Mouse (Mus musculus) erythroblast, embryonic 14.5 days (primary cell): ENCODE measurements around the gene Rap2b. TPM values are rescaled to one million over a fixed set of nuclear protein-coding genes. Genes with fewer than 3 reads are reported as not detected.

Experiments
- H3K27me3 ChIP-seq: 2 replicates; pipeline ENCODE4 v1.6.1; 2012; ENCODE audit warnings: inconsistent platforms; ENCODE audit not compliant: control insufficient read depth
- H3K36me3 ChIP-seq: 2 replicates; pipeline ENCODE4 v1.6.1; 2012; ENCODE audit warnings: mild to moderate bottlenecking, inconsistent platforms; ENCODE audit not compliant: control insufficient read depth
- H3K4me1 ChIP-seq: 2 replicates; pipeline ENCODE4 v1.6.1; 2012; ENCODE audit warnings: inconsistent platforms; ENCODE audit not compliant: control insufficient read depth
- H3K4me3 ChIP-seq: replicated peaks from 2 replicates; pipeline ENCODE3; 2012; ENCODE audit warnings: moderate library complexity, mild to moderate bottlenecking, inconsistent platforms
- H3K9me3 ChIP-seq: 2 replicates; pipeline ENCODE4 v1.6.1; 2012; ENCODE audit warnings: low read length, inconsistent platforms, mixed read lengths; ENCODE audit not compliant: control insufficient read depth
- GATA1 ChIP-seq: IDR thresholded peaks from 2 replicates; pipeline ENCODE4 v1.6.1; 2012; ENCODE audit warnings: low read length, inconsistent platforms, mixed read lengths
- TAL1 ChIP-seq: IDR thresholded peaks from 3 replicates; pipeline ENCODE4 v1.6.1; 2012; ENCODE audit warnings: low read length, inconsistent platforms, mixed read lengths
- polyA plus RNA-seq: library from polyadenylated mRNA; stranded (reverse); fragments of >175 nt; gene quantifications from 2 replicates; pipeline ENCODE4 v1.2.3, GENCODE M21; 2012

Rap2b gene
- polyA plus RNA-seq, 1 experiment = 0.16 TPM

GRCm38 (mm10) chr3:61349433-61349832, 12.0 kb upstream of the Rap2b start:
- no peak overlapping the region for H3K4me3 ChIP-seq
- H3K36me3 ChIP-seq = no peaks in the 10 kb centered on the region
- H3K27me3 ChIP-seq = no peaks in the 10 kb centered on the region
- TF ChIP-seq TAL1 = no peak
- TF ChIP-seq GATA1 = no peak
- no peaks in the 10 kb centered on the region for H3K4me1 ChIP-seq
- H3K9me3 ChIP-seq = no peaks in the 10 kb centered on the region

DNA sequence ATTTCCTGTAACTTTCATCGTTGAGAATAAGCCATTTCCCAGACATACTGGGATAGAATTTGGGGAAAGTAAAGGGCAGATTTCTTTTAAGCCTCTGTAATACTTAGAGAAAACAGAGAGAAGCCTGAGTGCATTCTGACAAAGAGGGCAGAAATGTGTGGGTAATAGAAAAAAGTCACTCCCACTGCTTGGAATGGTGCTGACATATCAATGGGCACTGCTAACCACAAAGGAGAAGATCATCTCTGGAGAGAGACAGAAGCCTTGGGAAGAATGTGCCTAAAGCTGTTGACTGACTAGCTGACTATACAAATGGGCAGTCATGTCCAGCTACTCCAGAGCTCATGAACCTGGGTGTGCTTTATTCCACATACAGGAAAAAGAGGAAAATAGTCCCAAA, 6.0 kb upstream of the Rap2b start:
- H3K36me3 ChIP-seq = no peaks in the 10 kb centered on the region
- no peaks in the 10 kb centered on the region for H3K9me3 ChIP-seq
- TF ChIP-seq GATA1 (no peak), TAL1 (no peak)
- H3K4me3 ChIP-seq = no peak overlapping the region
- no peaks in the 10 kb centered on the region for H3K4me1 ChIP-seq
- no peaks in the 10 kb centered on the region; the same call in 1 of the 2 replicates for H3K27me3 ChIP-seq

DNA sequence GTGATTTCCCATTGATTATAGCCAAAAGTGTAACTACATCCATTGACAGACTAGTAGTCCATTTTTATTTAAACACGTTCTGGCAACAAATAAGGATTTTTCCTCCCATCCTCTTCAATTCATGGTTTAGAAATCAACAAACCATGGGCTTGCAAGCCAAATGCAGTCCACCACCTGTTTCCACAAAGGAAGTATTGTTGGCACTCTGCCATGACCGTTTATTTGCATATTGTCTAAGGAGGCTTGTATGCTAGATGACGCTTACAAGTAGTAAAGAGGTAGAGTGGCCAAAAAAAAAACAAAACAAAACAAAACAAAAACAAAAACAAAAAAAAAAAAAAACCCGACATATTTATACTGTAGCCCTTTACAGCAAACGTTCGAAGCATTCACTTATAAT, 3.3 kb upstream of the Rap2b start:
- no peak overlapping the region for H3K4me3 ChIP-seq
- H3K9me3 ChIP-seq = no peaks in the 10 kb centered on the region
- no peaks in the 10 kb centered on the region for H3K36me3 ChIP-seq
- H3K4me1 ChIP-seq = peaks cover 4% of the 10 kb centered on the region
- H3K27me3 ChIP-seq = peaks cover 4% of the 10 kb centered on the region
- no peak for TF ChIP-seq GATA1
- no peak for TF ChIP-seq TAL1

- Histone ChIP-seq H3K4me3 (no peak overlapping the region), H3K27me3 (peaks cover 11% of the 10 kb centered on the region), H3K9me3 (no peaks in the 10 kb centered on the region), H3K4me1 (peaks cover 11% of the 10 kb centered on the region), H3K36me3 (no peaks in the 10 kb centered on the region)
- TF ChIP-seq TAL1 (no peak), GATA1 (no peak)
Measured at GRCm38 (mm10) chr3:61358756-61359293, 2.6 kb upstream of the Rap2b start.

DNA sequence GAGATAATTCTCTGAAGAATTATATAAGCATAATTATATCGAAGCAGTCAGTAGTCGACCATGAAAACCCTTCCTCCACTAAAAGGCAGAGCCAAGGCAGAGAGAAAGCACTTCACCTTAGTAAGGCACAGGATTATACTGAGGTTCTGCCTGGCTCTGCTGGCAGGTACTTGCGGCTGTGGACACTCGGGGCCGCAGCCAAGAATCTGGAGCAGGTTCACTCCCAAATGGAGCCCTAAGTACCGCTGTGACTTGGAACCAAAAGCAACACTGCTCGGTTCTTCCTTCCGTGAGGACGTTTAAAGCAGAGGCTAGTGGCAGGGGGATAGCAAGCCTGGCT, 1.4 kb downstream of the Rap2b start:
- H3K27me3 ChIP-seq = peaks cover 22% of the 10 kb centered on the region
- peaks cover 35% of the 10 kb centered on the region for H3K4me1 ChIP-seq
- no peaks in the 10 kb centered on the region for H3K9me3 ChIP-seq
- no peak for TF ChIP-seq GATA1
- no peak for TF ChIP-seq TAL1
- H3K4me3 ChIP-seq = peak overlapping the region; percentile 77
- no peaks in the 10 kb centered on the region for H3K36me3 ChIP-seq

DNA sequence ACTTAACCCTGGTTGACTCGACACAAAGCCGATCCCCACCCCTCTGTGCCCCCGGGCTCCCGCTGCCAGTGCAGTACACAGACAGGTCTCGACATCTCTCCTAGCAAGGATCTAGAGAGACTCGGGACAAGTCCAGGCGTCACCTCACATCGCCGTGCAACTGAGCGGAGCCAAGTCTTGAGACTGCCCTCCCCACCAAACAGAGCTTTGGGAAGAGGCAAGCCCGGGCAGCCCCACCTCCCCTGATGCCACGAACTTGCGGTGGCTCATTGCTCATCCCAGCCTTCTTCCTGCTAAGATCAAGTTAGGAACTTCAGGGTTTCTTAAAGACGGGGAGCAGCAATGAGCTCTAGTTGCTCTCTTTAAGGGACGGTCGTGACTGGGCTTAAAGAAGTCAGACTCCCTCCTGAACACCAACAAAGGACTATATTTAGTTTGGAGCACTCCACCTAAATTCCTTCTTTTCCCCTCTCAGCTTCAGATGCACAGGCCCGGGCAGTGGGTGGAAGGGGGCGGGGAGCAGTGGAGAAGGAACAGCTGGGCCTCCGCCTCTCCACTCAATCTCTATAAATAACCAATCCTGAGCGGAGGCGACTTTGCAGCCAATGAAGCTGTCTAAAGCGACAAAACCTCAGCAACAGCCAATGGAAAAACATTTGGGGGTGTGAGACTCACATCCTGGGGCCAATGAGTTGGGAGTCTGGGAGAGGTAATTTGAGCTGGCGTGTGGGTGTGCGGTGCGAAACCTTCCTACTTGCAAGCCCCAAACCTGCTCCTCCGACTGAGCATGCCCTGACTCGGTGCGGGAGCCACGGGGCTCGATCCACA, 1.9 kb downstream of the Rap2b start:
- no peak for TF ChIP-seq GATA1
- no peak for TF ChIP-seq TAL1
- no peaks in the 10 kb centered on the region for H3K9me3 ChIP-seq
- peaks cover 22% of the 10 kb centered on the region for H3K27me3 ChIP-seq
- H3K4me1 ChIP-seq = peaks cover 38% of the 10 kb centered on the region
- H3K4me3 ChIP-seq = peak overlapping the region; percentile 77
- no peaks in the 10 kb centered on the region for H3K36me3 ChIP-seq

DNA sequence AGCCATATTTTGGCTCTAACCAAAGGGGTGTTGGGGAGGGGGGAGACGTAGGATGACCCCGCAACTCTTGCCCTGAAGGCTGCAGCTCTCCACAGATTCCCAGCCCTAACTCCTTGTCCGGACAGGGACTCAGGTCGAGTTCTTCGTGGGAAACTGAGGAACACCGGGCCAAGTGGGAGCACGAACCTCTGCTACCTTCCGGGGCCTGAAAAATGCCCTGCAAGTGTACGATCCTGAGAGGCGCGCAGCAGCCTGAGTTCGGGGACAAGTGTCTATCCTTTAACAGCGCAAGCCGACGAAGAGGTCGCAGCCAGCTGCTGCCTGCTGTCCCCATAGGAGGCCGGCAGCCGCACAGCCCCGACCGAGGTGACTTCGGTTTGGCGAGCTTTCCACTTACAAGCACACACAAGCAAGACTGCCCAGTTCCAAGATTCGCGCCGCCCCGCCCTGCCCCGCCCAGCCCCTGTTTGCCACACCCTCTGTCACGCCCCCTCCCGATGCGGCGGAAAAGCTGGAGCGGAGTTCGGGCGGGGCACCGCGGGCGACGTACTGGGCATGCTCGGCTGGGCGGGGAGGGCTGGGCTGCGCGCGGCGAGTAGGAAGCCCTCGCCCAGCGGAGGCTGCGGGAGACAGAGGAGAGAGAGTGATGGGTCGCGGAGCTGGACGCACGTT, 2.7 kb downstream of the Rap2b start:
- TF ChIP-seq TAL1 (no peak), GATA1 (no peak)
- H3K4me1 ChIP-seq = peaks cover 38% of the 10 kb centered on the region
- no peaks in the 10 kb centered on the region for H3K9me3 ChIP-seq

GRCm38 (mm10) chr3:61364661-61364977, 3.2 kb downstream of the Rap2b start:
- no peak for TF ChIP-seq GATA1
- no peak for TF ChIP-seq TAL1
- Histone ChIP-seq H3K4me3 (peak overlapping the region; percentile 77), H3K9me3 (no peaks in the 10 kb centered on the region), H3K27me3 (peaks cover 22% of the 10 kb centered on the region), H3K4me1 (peaks cover 38% of the 10 kb centered on the region), H3K36me3 (no peaks in the 10 kb centered on the region)

More for the DNA sequence above, 2.7 kb downstream of the Rap2b start:
- H3K27me3 ChIP-seq = peaks cover 22% of the 10 kb centered on the region
- peak overlapping the region; percentile 77 for H3K4me3 ChIP-seq
- H3K36me3 ChIP-seq = no peaks in the 10 kb centered on the region

GRCm38 (mm10) chr3:61364978-61365778, 3.7 kb downstream of the Rap2b start:
- Histone ChIP-seq H3K4me1 (peaks cover 38% of the 10 kb centered on the region), H3K9me3 (no peaks in the 10 kb centered on the region), H3K4me3 (peak overlapping the region; percentile 77), H3K27me3 (peaks cover 22% of the 10 kb centered on the region), H3K36me3 (no peaks in the 10 kb centered on the region)
- no peak for TF ChIP-seq GATA1
- TF ChIP-seq TAL1 = no peak
